Mouse (Mus musculus): ENCODE measurements around the gene Arhgap33. TPM values are rescaled to one million over a fixed set of nuclear protein-coding genes. Genes with fewer than 3 reads are reported as not detected.

Arhgap33 gene
- polyA plus RNA-seq, 1 experiment from 2014 or later = 2.1 TPM

DNA sequence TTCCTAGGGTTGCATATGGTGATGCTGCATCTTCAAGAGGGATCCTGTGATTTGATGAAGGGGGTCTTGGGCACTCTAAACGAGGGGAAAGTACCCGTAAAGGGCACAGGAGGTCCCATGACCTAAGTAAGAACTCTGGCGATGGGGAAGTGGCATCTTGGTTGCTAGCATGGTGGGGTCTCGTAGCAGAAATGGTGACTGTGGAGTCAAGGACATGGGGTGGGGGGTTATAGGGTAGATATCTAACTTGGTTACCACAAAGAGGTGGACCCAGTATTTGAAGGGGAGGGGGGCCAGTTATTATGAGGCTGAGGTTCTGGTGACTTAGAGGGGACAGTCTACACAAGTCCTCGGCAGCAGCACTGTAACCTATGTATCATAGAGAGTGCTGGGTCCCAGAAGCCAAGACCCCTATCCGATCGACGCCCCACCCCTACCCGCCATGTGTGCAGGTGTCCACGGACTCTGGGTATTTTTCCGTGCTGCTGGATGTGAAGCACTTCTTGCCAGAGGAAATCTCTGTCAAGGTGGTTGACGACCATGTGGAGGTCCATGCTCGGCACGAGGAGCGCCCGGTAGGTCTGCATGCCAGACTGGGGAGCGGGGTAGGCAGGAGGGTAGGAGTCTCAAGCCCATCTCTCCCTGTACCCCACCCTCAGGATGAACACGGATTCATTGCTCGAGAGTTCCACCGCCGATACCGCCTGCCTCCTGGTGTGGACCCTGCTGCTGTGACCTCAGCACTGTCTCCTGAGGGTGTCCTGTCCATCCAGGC, 19.1 kb upstream of the Arhgap33 start:
- peak overlapping the region; percentile 97 for H3K4me2 ChIP-seq (replicated peaks; ENCODE audit: low read depth, low read length)
- no peak for TF ChIP-seq CTCF (IDR thresholded peaks at IDR 0.05)
- no peak for TF ChIP-seq EP300 (IDR thresholded peaks at IDR 0.05)
- WGBS = 84% methylated on average over 22 of the region's 22 CpGs
- no peak for ATAC-seq
- no peaks in the 10 kb centered on the region for H3K9me3 ChIP-seq (ENCODE audit: low read length)
- H3K9ac ChIP-seq (replicated peaks; ENCODE audit: low read depth) = no peak overlapping the region
- H3K36me3 ChIP-seq (ENCODE audit: insufficient read depth, low read length) = peaks cover 14% of the 10 kb centered on the region; the same call in 1 of the 2 replicates
- H3K27ac ChIP-seq (ENCODE audit: low read length) = no peak overlapping the region
- peak overlapping the region; percentile 69; the same call in 1 of the 2 replicates for H3K4me3 ChIP-seq (ENCODE audit: low read depth, low read length)
- peaks cover 23% of the 10 kb centered on the region; the same call in 1 of the 2 replicates for H3K4me1 ChIP-seq (ENCODE audit: insufficient read depth, low read depth, low read length)
- H3K27me3 ChIP-seq (replicated peaks; ENCODE audit: insufficient read depth, low read length) = no peaks in the 10 kb centered on the region
- DNase-seq (ENCODE audit: low spot score) = no peak

DNA sequence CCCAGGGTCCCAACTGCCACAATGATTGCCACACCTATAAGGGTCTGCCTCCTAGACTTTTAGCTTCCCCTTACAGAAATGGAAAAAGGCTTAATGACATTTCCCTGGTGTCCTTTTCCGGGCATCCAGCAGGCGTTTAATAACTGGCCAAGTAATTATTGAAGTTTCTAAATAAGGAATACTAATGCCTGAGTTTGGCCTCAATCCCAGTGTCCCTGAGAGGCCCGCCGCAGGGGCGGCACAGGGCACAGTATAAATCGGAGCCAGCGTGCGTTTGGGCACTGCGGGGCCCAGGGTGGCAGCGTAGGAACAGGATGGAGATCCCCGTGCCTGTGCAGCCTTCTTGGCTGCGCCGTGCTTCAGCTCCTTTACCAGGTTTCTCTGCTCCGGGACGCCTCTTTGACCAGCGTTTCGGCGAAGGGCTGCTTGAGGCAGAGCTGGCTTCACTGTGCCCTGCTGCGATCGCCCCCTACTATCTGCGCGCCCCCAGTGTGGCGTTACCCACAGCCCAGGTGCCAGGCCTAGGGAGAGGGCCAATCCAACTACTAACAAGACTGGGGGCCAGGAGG, 18.2 kb upstream of the Arhgap33 start:
- peak; percentile 13 for DNase-seq (ENCODE audit: low spot score)
- Histone ChIP-seq H3K4me2 (replicated peaks; ENCODE audit: low read depth, low read length) (peak overlapping the region; percentile 97), H3K27me3 (replicated peaks; ENCODE audit: insufficient read depth, low read length) (no peaks in the 10 kb centered on the region), H3K27ac (ENCODE audit: low read length) (peak overlapping the region; percentile 89), H3K4me3 (ENCODE audit: low read depth, low read length) (peak overlapping the region; percentile 69), H3K9ac (replicated peaks; ENCODE audit: low read depth) (peak overlapping the region; percentile 60), H3K36me3 (ENCODE audit: insufficient read depth, low read length) (peaks cover 14% of the 10 kb centered on the region; the same call in 1 of the 2 replicates), H3K9me3 (ENCODE audit: low read length) (no peaks in the 10 kb centered on the region), H3K4me1 (ENCODE audit: insufficient read depth, low read depth, low read length) (peaks cover 15% of the 10 kb centered on the region; the same call in 1 of the 2 replicates)
- 0% methylated on average over 23 of the region's 23 CpGs for WGBS
- TF ChIP-seq EP300 (IDR thresholded peaks at IDR 0.05) = no peak
- TF ChIP-seq CTCF (IDR thresholded peaks at IDR 0.05) = 0 out of 2 replicates have a peak, but pooled peaks have one; percentile 1
- ATAC-seq = peak; percentile 6; the same call in 1 of the 2 replicates

DNA sequence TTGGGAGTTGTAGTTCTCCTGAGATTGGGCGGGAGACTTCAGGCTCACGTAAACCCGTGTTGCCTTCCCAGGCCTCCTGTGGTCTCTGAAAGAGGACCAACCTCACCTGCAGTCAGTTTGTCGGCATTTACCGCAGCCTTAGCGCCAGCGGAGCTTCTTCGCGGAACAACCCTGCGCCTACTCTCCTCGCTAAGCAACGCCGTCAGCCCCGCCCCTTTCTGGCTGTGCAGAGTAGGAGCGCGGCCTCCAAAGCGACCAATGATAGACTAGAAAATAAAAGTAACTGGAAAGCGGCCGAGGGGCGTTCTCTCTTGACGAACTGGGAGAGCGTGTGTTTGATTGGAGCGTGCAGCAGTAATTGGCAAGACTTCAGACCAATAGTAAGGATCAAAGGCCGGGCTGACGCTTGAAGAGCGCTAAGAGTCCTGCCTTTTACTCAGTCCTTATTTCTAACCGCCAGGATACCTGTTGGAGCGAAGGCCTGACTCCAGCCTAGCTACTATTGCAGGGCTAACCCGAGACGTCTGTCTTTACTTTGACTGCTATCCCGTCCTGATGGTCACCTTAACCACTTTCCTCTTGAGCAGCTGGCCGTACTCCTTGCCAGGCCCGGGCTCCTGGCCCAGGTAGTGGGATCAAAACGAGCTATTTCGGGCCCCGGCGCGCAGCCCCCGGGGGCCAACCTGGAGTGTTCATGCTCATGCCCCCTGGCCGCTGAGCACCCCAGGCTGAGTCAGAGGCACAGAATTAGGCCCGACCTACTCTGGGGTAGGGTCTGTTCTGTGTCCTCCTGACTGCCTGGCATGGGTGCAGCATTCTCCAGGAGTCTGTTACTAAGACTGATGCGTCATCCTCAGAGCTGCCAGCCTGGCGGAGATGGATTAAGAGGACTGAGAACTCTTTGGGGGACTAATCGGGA, 17.5 kb upstream of the Arhgap33 start, which contains the start of the genes Hspb6 and Proser3:
Hspb6 (plus strand) TSS at position 77 of the 919 bp plus-strand sequence.
Proser3 (minus strand) TSS at position 198 of the 919 bp plus-strand sequence.
- peak; percentile 96 for ATAC-seq
- Histone ChIP-seq H3K4me1 (ENCODE audit: insufficient read depth, low read depth, low read length) (peaks cover 15% of the 10 kb centered on the region; the same call in 1 of the 2 replicates), H3K9me3 (ENCODE audit: low read length) (no peaks in the 10 kb centered on the region), H3K27me3 (replicated peaks; ENCODE audit: insufficient read depth, low read length) (no peaks in the 10 kb centered on the region), H3K27ac (ENCODE audit: low read length) (peak within 1 kb of the TSS; percentile 89), H3K36me3 (ENCODE audit: insufficient read depth, low read length) (peaks cover 14% of the 10 kb centered on the region; the same call in 1 of the 2 replicates), H3K4me2 (replicated peaks; ENCODE audit: low read depth, low read length) (peak within 1 kb of the TSS; percentile 97), H3K9ac (replicated peaks; ENCODE audit: low read depth) (peak within 1 kb of the TSS; percentile 60), H3K4me3 (ENCODE audit: low read depth, low read length) (peak within 1 kb of the TSS; percentile 69)
- TF ChIP-seq CTCF (IDR thresholded peaks at IDR 0.05) (peak; percentile 23; the same call in 1 of the 2 replicates), EP300 (IDR thresholded peaks at IDR 0.05) (peak; percentile 4; the same call in 1 of the 2 replicates)
- peak; percentile 100 for DNase-seq (ENCODE audit: low spot score)
- under 1% methylated on average over 44 of the region's 44 CpGs for WGBS

GRCm38 (mm10) chr7:30551445-30552101, 16.7 kb upstream of the Arhgap33 start:
- DNase-seq (ENCODE audit: low spot score) = peak; percentile 93
- peak overlapping the region; percentile 89 for H3K27ac ChIP-seq (ENCODE audit: low read length)
- H3K36me3 ChIP-seq (ENCODE audit: insufficient read depth, low read length) = peaks cover 12% of the 10 kb centered on the region; the same call in 1 of the 2 replicates
- ATAC-seq = peak; percentile 76
- H3K9me3 ChIP-seq (ENCODE audit: low read length) = no peaks in the 10 kb centered on the region
- 1% methylated on average over 10 of the region's 10 CpGs for WGBS
- peaks cover 15% of the 10 kb centered on the region; the same call in 1 of the 2 replicates for H3K4me1 ChIP-seq (ENCODE audit: insufficient read depth, low read depth, low read length)
- TF ChIP-seq EP300 (IDR thresholded peaks at IDR 0.05) (no peak; the same call in 1 of the 2 replicates), CTCF (IDR thresholded peaks at IDR 0.05) (peak; percentile 69)
- H3K4me3 ChIP-seq (ENCODE audit: low read depth, low read length) = peak overlapping the region; percentile 69
- peak overlapping the region; percentile 97 for H3K4me2 ChIP-seq (replicated peaks; ENCODE audit: low read depth, low read length)
- H3K27me3 ChIP-seq (replicated peaks; ENCODE audit: insufficient read depth, low read length) = no peaks in the 10 kb centered on the region
- peak overlapping the region; percentile 45 for H3K9ac ChIP-seq (replicated peaks; ENCODE audit: low read depth)

DNA sequence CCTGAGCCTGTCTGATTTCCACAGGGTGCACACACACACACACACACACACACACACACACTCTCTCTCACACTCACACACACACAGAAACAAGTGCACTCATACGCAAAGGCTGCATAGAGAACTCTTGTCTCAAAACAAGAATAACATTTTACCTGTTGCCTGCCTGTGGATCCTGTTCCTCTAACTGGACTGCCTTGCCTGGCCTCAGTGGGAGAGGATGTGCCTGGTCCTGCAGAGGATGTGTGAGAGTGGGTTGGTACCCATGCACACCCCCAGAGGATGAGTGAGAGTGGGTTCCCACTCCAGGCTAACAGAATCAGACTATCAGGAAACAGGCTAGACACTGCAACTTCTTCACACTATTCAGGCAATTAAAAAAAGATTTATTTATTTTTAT, 15.7 kb upstream of the Arhgap33 start:
- Histone ChIP-seq H3K4me2 (replicated peaks; ENCODE audit: low read depth, low read length) (no peak overlapping the region), H3K27me3 (replicated peaks; ENCODE audit: insufficient read depth, low read length) (no peaks in the 10 kb centered on the region)
- WGBS = 100% methylated on average over 1 of the region's 1 CpGs

More for the DNA sequence above, 15.7 kb upstream of the Arhgap33 start:
- Histone ChIP-seq H3K36me3 (ENCODE audit: insufficient read depth, low read length) (peaks cover 6% of the 10 kb centered on the region; the same call in 1 of the 2 replicates), H3K9ac (replicated peaks; ENCODE audit: low read depth) (no peak overlapping the region), H3K27ac (ENCODE audit: low read length) (no peak overlapping the region), H3K4me1 (ENCODE audit: insufficient read depth, low read depth, low read length) (peaks cover 15% of the 10 kb centered on the region; the same call in 1 of the 2 replicates), H3K9me3 (ENCODE audit: low read length) (no peaks in the 10 kb centered on the region), H3K4me3 (ENCODE audit: low read depth, low read length) (no peak overlapping the region)
- ATAC-seq (no peak), DNase-seq (ENCODE audit: low spot score) (no peak)
- TF ChIP-seq EP300 (IDR thresholded peaks at IDR 0.05) (no peak), CTCF (IDR thresholded peaks at IDR 0.05) (no peak)
